Mouse (Mus musculus): ENCODE results near the gene Spata13.

The Spata13 gene

DNA sequence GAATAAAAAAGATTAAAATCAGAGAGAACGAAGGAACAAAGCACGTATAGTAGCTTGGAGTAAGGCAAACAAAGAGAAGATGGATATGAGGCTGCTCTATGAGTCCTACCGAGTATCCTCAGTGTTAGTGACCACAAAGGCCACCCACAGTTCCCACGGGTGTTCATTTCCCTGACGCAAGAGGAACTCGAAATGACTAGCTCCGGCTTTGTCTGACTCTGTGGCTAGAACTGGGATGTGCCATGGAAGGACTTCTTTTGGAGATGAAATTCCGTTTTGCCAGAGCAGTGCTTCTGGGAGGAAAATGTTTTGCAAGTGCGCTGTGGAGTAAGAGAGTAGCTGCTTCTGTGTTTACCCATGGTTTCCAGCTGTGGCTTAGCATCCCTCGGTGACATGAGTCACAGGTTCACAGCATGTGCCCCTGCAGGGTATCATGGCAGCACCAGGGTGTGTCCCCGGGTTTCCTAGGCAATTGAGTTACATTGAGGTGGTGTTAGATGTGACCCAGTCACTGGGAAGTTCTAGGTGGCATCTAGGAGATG lies 78.6 kb downstream of the Spata13 start:
- no peak for ATAC-seq (ENCODE audit: low TSS enrichment)

DNA sequence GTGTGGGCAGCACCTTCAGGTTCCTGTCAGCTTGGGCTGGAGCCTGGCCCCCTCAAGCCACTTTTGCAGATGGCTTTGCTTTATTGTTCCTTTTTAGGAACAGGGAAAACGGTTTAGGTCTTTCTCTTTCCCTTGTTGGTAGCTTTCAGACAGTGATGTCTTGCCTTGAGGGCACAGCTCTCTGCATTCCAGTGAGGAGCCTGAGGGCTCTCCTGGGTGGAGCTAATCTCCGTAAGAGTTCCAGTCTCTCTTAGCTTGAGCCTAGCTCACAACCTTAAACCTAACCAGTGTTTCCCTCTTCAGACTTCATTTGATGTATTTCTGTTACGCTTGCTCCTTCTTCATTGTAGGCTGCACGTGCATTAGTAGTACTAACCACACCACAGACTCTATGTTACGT lies 81.9 kb downstream of the Spata13 start:
- ATAC-seq (ENCODE audit: low TSS enrichment), result no peak

DNA sequence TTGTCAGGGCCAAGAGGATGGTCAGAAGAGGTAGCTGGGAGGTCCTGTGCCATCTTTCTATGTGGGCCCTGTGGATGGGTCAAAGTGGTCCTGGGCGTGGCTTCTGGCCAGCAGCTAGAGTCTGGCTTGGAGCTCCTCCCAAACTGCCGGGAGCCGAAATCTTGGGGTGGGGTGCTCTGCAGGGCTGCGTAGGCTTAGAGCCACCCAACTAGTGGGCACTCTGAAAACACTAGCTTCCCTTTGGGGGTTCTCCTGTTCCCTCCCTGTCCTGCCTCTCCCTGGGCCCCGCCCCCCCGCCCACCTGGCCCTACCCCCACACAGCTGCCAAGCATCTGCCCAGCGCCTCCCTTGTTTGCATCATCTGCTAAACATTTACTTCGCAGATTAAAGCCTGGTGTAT lies 87.5 kb downstream of the Spata13 start:
- ATAC-seq (ENCODE audit: low TSS enrichment), result no peak

GRCm38 (mm10) chr14:60721938-60722337 lies 88.1 kb downstream of the Spata13 start:
- ATAC-seq (ENCODE audit: low TSS enrichment), result no peak

DNA sequence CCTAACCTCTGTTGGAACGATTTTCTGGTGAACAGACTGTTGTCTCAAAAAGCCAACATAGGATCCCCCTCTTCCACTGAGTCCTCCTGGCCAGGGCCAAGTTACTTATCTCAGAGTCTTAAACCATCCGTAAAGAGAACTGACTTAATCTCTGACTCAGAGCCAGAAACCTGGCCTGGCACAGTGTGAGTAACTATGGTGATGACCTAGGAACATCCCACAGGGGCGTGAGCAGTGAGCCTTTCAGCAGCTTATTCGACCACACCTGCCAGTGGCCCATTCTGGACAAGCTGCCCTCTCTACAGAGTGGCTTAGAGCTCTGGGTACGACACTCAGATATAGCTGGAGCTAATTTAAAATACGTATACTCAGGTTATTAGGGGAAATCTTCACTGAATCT lies 92.3 kb downstream of the Spata13 start:
- ATAC-seq (ENCODE audit: low TSS enrichment), result no peak

- no peak for ATAC-seq (ENCODE audit: low TSS enrichment)
Observed at GRCm38 (mm10) chr14:60727130-60727529, 93.3 kb downstream of the Spata13 start.

DNA sequence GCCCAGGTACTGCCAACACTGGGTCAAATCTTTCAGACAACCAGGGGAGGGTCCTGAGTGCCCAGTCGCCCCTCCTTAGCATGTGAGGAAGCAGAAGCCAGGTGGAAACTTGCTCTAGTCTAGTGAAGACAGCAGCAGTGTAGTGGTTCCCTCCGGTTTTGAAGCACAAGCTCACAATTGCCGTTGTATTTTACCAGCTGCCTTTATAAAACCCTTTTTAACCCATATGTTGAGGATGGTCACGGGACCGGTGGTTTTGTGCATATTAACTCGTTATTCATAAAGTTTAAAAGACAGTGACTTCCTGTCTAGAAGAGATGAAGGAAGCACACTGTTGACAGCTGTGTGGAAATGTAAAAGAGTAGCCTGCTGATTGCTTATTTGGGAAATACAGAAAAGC lies 98.3 kb downstream of the Spata13 start:
- ATAC-seq (ENCODE audit: low TSS enrichment), result no peak

GRCm38 (mm10) chr14:60732787-60733186 lies 99.0 kb downstream of the Spata13 start:
- peak; percentile 82 for ATAC-seq (ENCODE audit: low TSS enrichment)

- ATAC-seq (ENCODE audit: low TSS enrichment), result no peak
Observed at GRCm38 (mm10) chr14:60733706-60734105, 99.9 kb downstream of the Spata13 start.

- ATAC-seq (ENCODE audit: low TSS enrichment), result no peak
Observed at GRCm38 (mm10) chr14:60735206-60735605, 101.4 kb downstream of the Spata13 start.

DNA sequence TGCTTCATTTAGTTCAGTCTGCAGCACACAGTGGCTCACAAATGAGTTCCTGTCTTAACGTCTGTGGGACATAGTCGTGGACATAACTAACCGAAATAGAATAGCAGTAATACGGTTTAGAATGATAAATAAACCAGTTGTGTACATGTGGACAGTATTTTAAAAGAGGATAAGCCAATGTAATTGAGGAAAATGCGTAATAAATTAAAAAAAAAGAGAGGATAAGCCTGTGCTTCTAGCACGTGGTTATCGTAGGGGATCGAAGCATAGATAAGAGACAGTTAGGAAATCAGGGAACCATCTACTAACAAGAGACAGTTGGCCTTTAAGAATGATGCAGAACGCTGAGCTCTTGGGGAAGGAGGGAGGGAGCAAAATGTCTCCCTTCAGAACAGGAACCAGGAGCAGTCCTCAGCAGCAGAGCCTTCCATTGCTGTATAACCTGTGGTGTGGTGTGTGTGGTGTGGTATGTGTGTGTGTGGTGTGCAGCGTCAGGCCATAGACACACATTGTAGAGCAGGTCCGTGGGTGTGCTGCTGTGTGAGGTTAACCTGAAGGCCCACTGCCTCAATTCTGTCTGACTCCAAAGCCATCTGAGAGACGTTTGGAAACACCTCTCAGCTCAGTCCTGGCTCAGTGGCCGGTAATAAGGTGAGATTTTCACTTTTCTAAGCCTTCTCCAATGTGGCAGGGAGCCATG lies 102.2 kb downstream of the Spata13 start:
- ATAC-seq (ENCODE audit: low TSS enrichment), result no peak

- ATAC-seq (ENCODE audit: low TSS enrichment), result no peak
Observed at GRCm38 (mm10) chr14:60736591-60737192, 102.9 kb downstream of the Spata13 start.

GRCm38 (mm10) chr14:60737202-60737611 lies 103.4 kb downstream of the Spata13 start:
- ATAC-seq (ENCODE audit: low TSS enrichment), result no peak

- ATAC-seq (ENCODE audit: low TSS enrichment), result no peak
Observed at GRCm38 (mm10) chr14:60738434-60738938, 104.7 kb downstream of the Spata13 start.

DNA sequence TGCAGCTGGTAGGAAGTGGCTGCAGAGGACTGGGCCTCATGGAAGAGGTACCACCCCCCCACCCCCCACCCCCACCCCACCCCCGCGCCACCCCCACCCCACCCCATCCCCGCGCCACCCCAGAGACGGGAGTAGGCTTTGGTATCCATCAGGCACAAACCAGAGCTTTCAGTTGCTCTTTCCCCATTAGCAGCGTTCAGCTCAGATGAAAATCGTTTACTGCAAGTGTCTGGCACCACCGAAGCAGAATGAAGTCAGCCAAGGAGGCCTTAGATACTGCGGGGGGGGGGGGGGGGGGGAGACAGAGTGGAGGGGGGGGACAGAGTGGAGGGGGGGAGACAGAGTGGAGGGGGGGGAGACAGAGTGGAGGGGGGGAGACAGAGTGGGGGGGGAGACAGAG lies 105.4 kb downstream of the Spata13 start:
- ATAC-seq (ENCODE audit: low TSS enrichment), result no peak

DNA sequence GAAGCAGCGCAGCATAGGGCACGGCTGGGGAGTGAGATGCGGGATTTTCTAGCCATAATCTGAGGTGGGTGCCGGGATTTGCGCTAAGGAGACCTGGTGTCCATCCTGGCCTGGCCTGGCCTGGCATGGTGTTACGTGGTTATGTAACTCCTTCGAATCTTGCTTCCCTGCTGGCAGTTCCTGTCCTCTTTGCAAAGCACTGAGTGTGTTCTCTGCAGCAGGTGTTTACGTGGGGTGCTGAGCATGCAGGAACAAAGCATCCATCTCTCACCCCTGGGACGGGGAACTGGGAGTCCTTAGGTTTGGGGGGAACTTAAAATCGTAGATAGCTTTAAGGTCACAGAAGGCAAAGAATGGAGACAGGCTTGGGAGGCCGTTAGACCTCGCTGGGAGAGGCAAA lies 105.8 kb downstream of the Spata13 start:
- no peak for ATAC-seq (ENCODE audit: low TSS enrichment)

- no peak for ATAC-seq (ENCODE audit: low TSS enrichment)
Observed at GRCm38 (mm10) chr14:60740507-60740906, 106.7 kb downstream of the Spata13 start.

GRCm38 (mm10) chr14:60741033-60741432 lies 107.2 kb downstream of the Spata13 start:
- ATAC-seq (ENCODE audit: low TSS enrichment), result no peak

- ATAC-seq (ENCODE audit: low TSS enrichment), result no peak
Observed at GRCm38 (mm10) chr14:60741490-60741981, 107.7 kb downstream of the Spata13 start.

GRCm38 (mm10) chr14:60743681-60744080 lies 109.9 kb downstream of the Spata13 start:
- ATAC-seq (ENCODE audit: low TSS enrichment), result no peak

DNA sequence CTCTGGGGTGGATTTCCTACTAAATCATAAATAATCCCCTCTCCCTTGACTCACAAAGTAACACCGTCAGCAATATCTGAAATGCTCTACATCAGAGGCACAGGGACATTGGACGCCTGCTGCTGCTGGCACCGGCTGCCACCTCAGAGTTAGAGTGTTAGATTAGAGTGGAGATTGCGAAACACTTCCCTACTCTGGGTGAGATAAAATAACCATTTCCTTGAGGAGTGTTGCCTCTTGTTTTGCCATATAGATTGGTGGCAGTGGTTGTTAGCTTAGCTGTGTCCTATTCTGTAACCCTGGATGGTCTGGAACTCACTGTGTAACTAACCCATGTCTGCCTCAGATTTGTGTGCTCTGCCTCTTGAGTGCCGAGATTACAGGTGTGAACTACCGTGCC lies 111.4 kb downstream of the Spata13 start:
- ATAC-seq (ENCODE audit: low TSS enrichment), result no peak

GRCm38 (mm10) chr14:60746141-60746540 lies 112.3 kb downstream of the Spata13 start:
- no peak for ATAC-seq (ENCODE audit: low TSS enrichment)
